Mouse (Mus musculus): ENCODE results near the gene Fbxl4. TPM values are rescaled to one million over a fixed set of nuclear protein-coding genes. Genes with fewer than 3 reads are reported as not detected.

Fbxl4 gene
- polyA plus RNA-seq, 1 experiment, result 8.5 TPM

DNA sequence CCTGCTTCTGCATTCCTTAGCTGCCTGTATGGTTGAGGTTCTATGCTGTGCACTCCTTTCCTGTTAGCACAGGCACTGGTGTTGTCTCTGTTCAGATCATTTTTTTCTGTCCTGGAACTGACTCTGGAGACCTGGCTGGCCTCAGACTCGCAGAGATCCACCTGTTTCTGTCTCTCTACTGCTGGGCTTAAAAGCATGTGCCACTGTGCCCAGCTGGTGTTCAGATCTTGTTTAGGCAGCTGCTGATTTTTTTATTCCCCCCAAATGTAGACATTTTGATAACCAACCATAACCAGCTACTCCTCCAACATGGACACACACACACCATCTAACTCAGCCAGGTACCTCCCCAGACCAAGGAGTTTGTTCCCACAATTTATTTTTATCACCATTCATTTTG is 112.2 kb downstream of the Fbxl4 start:
- WGBS, result 64% methylated on average over 1 of the region's 1 CpGs
- no peak for DNase-seq (ENCODE audit: low read depth, low spot score)

GRCm38 (mm10) chr4:22476967-22477710 is 119.8 kb downstream of the Fbxl4 start:
- WGBS, result 4% methylated on average over 23 of the region's 23 CpGs
- DNase-seq (ENCODE audit: low read depth, low spot score), result no peak

- 2% methylated on average over 25 of the region's 28 CpGs for WGBS
Observed at GRCm38 (mm10) chr4:22477711-22478230, 120.4 kb downstream of the Fbxl4 start.

GRCm38 (mm10) chr4:22478488-22479367 is 121.4 kb downstream of the Fbxl4 start:
- DNase-seq (ENCODE audit: low read depth, low spot score), result no peak
- 5% methylated on average over 30 of the region's 30 CpGs for WGBS

More at GRCm38 (mm10) chr4:22477711-22478230, 120.4 kb downstream of the Fbxl4 start:
- DNase-seq (ENCODE audit: low read depth, low spot score), result no peak

- DNase-seq (ENCODE audit: low read depth, low spot score), result no peak
- 4% methylated on average over 28 of the region's 28 CpGs for WGBS
Observed at GRCm38 (mm10) chr4:22479368-22480090, 122.2 kb downstream of the Fbxl4 start.

DNA sequence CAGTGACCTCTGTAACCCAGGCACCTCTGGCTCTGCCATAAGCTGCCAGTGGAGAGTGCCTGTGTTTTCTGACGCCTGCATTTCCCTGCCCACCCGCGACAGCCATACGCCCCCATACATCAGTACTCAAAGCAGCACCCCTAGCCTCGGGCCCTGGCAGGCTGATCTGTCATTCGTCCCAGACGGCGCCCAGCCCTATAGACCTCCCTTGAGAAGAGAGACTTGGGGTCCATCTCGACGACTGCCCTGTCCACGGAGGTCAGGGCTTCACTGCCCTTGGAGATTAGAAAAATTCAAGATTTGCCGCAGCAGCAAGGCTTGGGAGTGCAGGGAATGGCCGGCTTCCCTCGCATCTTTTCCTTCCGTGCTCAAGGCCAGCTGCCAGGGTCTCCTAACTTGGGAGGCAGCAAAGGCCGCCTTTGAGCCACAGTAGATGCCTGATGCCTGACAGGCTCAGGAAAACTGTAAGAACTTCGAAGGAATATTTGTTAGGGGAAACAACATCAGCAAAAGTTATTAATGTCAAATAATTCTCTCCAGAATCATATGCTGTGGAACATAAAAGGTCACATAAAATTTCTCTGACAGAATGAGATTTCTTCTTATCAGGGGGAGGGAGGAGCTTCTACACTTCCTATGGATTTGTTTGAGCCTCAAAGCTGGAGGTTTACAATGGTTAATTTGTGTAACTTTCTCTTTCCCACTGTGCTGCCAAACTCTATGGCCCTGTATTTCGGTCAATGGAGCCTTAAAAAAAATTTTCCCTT is 122.9 kb downstream of the Fbxl4 start:
- 5% methylated on average over 18 of the region's 18 CpGs for WGBS
- DNase-seq (ENCODE audit: low read depth, low spot score), result no peak

DNA sequence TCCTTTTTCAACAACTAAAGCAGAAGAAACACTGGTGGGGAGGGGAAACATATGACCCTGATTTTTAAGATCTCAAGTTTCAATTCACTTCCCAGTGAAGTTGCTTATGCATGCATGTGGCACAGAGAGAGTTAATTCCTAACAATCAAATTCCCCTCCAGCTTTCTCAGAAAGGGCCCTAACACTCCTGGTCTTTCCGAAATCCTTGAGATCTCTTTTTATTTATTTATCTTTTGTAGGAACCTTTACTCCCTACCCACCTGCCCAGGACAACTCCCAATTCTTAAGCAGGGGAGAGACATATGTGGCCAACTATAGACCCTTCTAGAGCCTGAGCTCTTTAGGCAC is 123.5 kb downstream of the Fbxl4 start:
- no peak for DNase-seq (ENCODE audit: low read depth, low spot score)
- WGBS, result 8% methylated on average over 1 of the region's 1 CpGs

GRCm38 (mm10) chr4:22482118-22482517 is 124.8 kb downstream of the Fbxl4 start:
- DNase-seq (ENCODE audit: low read depth, low spot score), result no peak
- WGBS, result 25% methylated on average over 2 of the region's 2 CpGs

- DNase-seq (ENCODE audit: low read depth, low spot score), result no peak
- 10% methylated on average over 7 of the region's 7 CpGs for WGBS
Observed at GRCm38 (mm10) chr4:22482756-22483280, 125.5 kb downstream of the Fbxl4 start.

DNA sequence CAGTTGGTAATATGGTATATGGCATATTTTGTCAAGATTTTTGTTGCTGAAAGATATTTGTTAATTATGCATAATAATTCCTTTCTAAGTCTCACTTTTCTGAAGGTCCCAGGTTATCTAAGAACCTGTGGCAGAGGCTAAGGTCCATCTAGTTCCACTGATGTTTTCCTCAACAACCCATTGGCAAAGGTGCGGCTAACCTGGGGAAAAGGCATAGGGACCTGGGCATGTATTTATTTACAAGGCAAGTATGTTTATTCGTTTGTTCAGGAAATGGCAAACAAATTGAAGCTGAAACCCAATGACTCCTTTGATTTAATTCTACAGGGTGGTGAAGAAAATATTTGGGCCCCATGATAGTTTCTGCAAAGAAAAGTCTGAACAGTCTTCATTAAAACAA is 126.2 kb downstream of the Fbxl4 start:
- 9% methylated on average over 2 of the region's 2 CpGs for WGBS

More for the DNA sequence above, 126.2 kb downstream of the Fbxl4 start:
- no peak for DNase-seq (ENCODE audit: low read depth, low spot score)

Other genes with a start within 250 kb of the Fbxl4 start
- gene Pou3f2, start 130.8 kb downstream of the Fbxl4 start, polyA plus RNA-seq (2012; rRNA removed), result not detected in 2 replicates

All from large intestine, adult 2 months (tissue).